Mouse (Mus musculus) testis, adult 2 months (tissue): ENCODE results near the gene Tac2.

ENCODE experiments used
- CTCF ChIP-seq: fragments of 200-500 bp; IDR thresholded peaks from 2 replicates; pipeline ENCODE4 v1.5.1; 2012; ENCODE audit warnings: low read depth, mild to moderate bottlenecking, inconsistent platforms, low read length, moderate library complexity; ENCODE audit not compliant: control insufficient read depth, insufficient read depth, insufficient replicate concordance
- POLR2A ChIP-seq: fragments of 200-500 bp; IDR thresholded peaks from 2 replicates; pipeline ENCODE4 v1.6.1; 2012; ENCODE audit warnings: low read depth, mild to moderate bottlenecking, inconsistent platforms, low read length, moderate library complexity; ENCODE audit not compliant: control insufficient read depth

DNA sequence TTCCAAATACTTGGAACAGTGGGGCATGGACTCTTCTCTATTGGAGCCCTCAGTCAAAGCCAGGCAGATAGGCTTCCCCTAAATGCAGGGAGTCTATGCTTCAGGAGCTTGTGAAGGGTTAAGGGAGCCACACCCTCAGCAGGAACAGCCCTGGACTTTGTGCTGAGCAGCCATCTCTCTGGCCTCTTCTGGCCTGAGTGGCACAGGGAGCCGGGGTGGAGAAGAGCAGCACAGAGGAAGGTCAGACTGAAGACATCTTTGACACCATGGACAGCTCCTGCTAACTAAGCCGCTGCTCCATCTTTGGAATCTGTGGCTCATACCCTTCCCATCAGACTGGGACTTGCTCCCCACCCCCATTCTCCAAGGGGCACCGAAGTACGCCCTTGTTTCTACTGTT is 21.0 kb upstream of the Tac2 start:
- no peak for TF ChIP-seq POLR2A
- TF ChIP-seq CTCF: no peak
